Mouse (Mus musculus) kidney, adult 2 months (tissue): ENCODE results near the gene Brms1l. TPM values are rescaled to one million over a fixed set of nuclear protein-coding genes. Genes with fewer than 3 reads are reported as not detected.

Experiments
- DNase-seq: peaks from one replicate; pipeline ENCODE4 v3.0.0; 2021
- H3K27ac ChIP-seq: fragments of 200-500 bp; 2 replicates; pipeline ENCODE4 v1.5.1; 2012; ENCODE audit warnings: low read depth, low read length, control low read depth, inconsistent platforms; ENCODE audit not compliant: insufficient read depth
- H3K27me3 ChIP-seq: fragments of 200-500 bp; replicated peaks from 2 replicates; pipeline ENCODE4 v1.6.1; 2012; ENCODE audit warnings: mild to moderate bottlenecking, moderate library complexity, low read length, inconsistent platforms; ENCODE audit not compliant: control insufficient read depth, insufficient read depth
- H3K36me3 ChIP-seq: fragments of 200-500 bp; 2 replicates; pipeline ENCODE4 v1.6.1; 2012; ENCODE audit warnings: mild to moderate bottlenecking, moderate library complexity, low read length, inconsistent platforms; ENCODE audit not compliant: control insufficient read depth, insufficient read depth
- H3K4me1 ChIP-seq: fragments of 200-500 bp; 2 replicates; pipeline ENCODE4 v1.6.1; 2011; ENCODE audit warnings: low read length; ENCODE audit not compliant: control insufficient read depth, insufficient read depth
- H3K4me3 ChIP-seq: fragments of 200-500 bp; 2 replicates; pipeline ENCODE4 v1.5.1; 2011; ENCODE audit warnings: mild to moderate bottlenecking, low read depth, low read length, control low read depth; ENCODE audit not compliant: insufficient read depth
- CTCF ChIP-seq: fragments of 200-500 bp; conservative IDR thresholded peaks from 2 replicates; pipeline ENCODE4 v1.5.1; 2011; ENCODE audit warnings: low read depth, mild to moderate bottlenecking, control low read depth, low read length, moderate library complexity, mixed read lengths; ENCODE audit not compliant: insufficient read depth, insufficient read length
- POLR2A ChIP-seq: fragments of 200-500 bp; IDR thresholded peaks from one replicate; pipeline ENCODE4 v1.6.1; 2011; ENCODE audit warnings: low read depth, low read length, control low read depth
- WGBS: fragments of 180-500 bp; shearing (Covaris S2); methylation state at CpG from one replicate; pipeline ENCODE4 v1.1.7; 2018; 5-methylcytosine and 5-hydroxymethylcytosine counted together
- polyA plus RNA-seq: library from polyadenylated mRNA; depleted of rRNA; stranded (reverse); fragments of >200 nt; gene quantifications from 2 replicates; pipeline ENCODE4 v1.2.3, GENCODE M21; 2012

Brms1l gene
- polyA plus RNA-seq, 1 experiment = 15.1 TPM

DNA sequence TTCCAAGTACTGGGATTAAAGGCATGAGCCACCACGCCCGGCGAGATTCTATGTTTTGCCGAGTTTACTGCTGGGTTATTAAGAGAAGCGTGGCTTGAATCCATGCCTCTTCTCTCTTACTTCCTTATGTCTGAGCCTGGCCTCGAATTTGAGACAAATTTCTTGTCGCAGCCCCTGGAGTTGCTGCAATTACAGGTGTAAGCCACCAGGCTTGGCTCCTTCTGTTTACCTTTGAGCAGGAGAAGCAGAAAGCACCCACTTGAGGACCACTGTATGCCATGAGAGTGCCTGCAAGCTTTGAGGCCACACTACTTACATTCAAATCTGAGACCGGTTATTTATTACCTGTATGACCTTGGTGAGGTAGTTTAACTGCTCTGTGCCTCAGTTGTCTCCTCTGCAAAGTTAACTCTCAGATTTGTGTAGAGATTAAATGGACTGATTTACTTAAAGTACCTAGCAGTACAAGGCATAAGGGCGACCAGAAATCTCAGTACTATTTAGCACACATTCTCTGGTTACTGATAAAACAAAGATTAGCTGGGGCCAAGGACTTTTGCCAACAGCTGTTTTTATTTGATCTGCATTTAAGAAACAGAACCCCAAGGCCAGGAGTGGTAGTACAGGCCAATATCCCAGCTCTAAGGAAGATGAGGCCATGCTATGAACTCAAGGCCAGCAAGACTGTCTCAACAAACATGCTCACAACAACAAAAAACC is 2.1 kb upstream of the Brms1l start:
- Histone ChIP-seq H3K4me1 (no peaks in the 10 kb centered on the region; the same call in 1 of the 2 replicates), H3K36me3 (no peaks in the 10 kb centered on the region), H3K4me3 (no peak overlapping the region), H3K27ac (no peak overlapping the region), H3K27me3 (no peaks in the 10 kb centered on the region)
- TF ChIP-seq POLR2A (no peak), CTCF (no peak)
- WGBS = 59% methylated on average over 9 of the region's 9 CpGs
- DNase-seq = no peak

DNA sequence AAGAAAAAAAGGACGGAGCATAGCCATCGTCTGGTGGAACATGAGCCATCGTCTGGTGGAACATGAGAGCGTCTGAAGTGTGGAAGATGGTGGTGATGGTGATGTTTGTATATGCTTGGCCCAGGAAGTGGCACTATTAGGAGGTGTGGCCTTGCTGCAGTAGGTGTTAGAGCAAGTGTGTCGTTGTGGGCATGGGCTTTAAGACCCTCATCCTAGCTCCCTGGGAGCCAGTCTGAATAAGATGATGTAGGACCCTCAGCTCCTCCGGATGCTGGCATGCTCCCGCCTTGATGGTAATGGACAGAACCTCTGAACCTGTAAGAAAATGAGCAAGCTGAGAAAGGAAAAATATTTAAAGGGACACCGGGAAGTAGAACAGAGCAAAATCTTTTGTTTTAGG is 1.2 kb upstream of the Brms1l start:
- Histone ChIP-seq H3K4me1 (no peaks in the 10 kb centered on the region; the same call in 1 of the 2 replicates), H3K27me3 (no peaks in the 10 kb centered on the region), H3K4me3 (no peak overlapping the region), H3K36me3 (no peaks in the 10 kb centered on the region), H3K27ac (no peak overlapping the region)
- TF ChIP-seq CTCF (no peak), POLR2A (no peak)
- WGBS = 83% methylated on average over 8 of the region's 8 CpGs
- no peak for DNase-seq

DNA sequence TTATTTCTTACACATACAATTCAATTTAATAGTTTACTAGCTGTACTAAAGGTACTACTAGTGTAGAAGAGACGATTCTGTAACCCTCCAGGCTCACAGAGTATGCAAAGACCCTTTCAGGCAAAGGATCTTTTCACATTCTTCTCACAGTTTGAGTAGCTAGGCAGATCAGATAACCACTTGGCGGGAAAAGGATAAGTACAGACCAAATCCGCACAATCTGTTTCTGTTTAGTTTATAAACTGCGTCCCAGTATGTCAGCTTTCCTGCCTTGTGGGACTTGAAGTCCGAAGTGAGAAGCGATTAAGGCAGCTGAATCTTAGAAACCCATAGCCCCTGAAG is 296 bp upstream of the Brms1l start:
- H3K4me3 ChIP-seq = peak overlapping the region; percentile 27; the same call in 1 of the 2 replicates
- TF ChIP-seq POLR2A (no peak), CTCF (no peak)
- H3K4me1 ChIP-seq = no peaks in the 10 kb centered on the region; the same call in 1 of the 2 replicates
- peak overlapping the region; percentile 41; the same call in 1 of the 2 replicates for H3K27ac ChIP-seq
- no peak for DNase-seq
- no peaks in the 10 kb centered on the region for H3K27me3 ChIP-seq
- WGBS = under 1% methylated on average over 6 of the region's 6 CpGs
- no peaks in the 10 kb centered on the region for H3K36me3 ChIP-seq

DNA sequence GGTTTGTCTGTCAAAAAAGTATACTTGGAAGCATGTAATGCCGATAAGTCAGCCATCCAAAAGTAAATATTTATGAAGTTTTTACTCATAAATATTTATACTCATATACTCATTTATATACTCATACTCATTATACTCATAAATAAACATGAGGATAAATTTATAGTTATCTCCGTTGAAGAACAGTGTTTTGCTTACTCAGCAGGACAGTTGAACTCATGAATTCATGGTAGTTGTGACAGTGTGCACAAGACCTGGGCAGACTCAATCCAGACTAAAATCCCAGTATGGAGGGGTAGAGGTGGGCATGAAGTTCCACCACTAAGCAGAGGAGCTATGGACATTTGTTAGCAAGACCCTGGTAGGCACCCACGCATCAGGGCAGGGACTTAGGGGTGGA is 1.4 kb downstream of the Brms1l start:
- no peak for DNase-seq
- H3K4me3 ChIP-seq = no peak overlapping the region
- TF ChIP-seq POLR2A (no peak), CTCF (no peak)
- H3K27me3 ChIP-seq = no peaks in the 10 kb centered on the region
- H3K4me1 ChIP-seq = no peaks in the 10 kb centered on the region; the same call in 1 of the 2 replicates
- H3K36me3 ChIP-seq = no peaks in the 10 kb centered on the region
- no peak overlapping the region for H3K27ac ChIP-seq
- WGBS = 61% methylated on average over 3 of the region's 3 CpGs

DNA sequence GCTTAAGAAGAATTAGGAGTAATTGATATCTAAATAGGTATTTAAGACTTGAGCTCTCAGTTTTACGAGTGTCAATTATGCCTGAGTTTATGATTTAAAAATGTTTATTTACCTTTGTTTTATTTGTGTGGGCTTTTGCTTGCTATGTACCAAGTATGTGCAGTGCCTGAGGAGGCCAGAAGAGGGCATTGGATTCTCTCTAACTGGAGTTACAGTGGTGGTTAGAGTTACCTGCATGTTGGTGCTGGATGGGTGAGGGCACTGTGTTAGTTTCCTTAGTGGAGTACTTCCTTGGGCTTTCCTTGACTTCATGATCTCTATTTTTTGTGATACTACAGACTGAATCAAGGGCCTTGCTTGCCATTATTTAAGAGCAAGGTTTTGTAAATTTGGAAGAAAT is 10.6 kb downstream of the Brms1l start:
- no peak overlapping the region for H3K27ac ChIP-seq
- no peaks in the 10 kb centered on the region for H3K4me1 ChIP-seq
- H3K4me3 ChIP-seq = no peak overlapping the region
- H3K27me3 ChIP-seq = no peaks in the 10 kb centered on the region
- peak; percentile 50 for DNase-seq
- no peaks in the 10 kb centered on the region for H3K36me3 ChIP-seq
- 72% methylated on average over 1 of the region's 1 CpGs for WGBS
- TF ChIP-seq POLR2A (no peak), CTCF (no peak; the same call in 1 of the 2 replicates)

DNA sequence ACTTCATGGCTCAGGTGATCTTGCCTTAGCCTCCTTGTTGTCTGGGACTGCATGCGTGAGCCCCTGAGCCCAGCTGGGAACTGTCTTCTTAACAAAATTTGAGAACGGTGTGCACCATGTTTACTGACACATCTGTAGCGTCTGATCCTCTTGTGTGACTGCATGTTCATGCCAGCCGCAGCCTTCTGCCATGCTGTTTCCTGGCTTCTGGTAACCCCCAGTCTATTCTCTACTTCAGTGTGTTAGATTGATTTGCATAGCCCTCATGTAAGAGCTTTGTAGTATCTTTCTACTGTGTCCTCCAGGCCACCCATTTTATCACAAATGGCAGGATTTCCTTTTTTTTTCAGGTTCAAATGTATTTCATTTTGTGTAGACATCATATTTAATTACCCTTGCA is 11.7 kb downstream of the Brms1l start:
- H3K4me1 ChIP-seq = no peaks in the 10 kb centered on the region
- H3K27ac ChIP-seq = no peak overlapping the region
- 96% methylated on average over 4 of the region's 4 CpGs for WGBS
- no peak overlapping the region for H3K4me3 ChIP-seq
- no peak for DNase-seq
- H3K27me3 ChIP-seq = no peaks in the 10 kb centered on the region
- TF ChIP-seq CTCF (no peak), POLR2A (no peak)
- no peaks in the 10 kb centered on the region for H3K36me3 ChIP-seq

DNA sequence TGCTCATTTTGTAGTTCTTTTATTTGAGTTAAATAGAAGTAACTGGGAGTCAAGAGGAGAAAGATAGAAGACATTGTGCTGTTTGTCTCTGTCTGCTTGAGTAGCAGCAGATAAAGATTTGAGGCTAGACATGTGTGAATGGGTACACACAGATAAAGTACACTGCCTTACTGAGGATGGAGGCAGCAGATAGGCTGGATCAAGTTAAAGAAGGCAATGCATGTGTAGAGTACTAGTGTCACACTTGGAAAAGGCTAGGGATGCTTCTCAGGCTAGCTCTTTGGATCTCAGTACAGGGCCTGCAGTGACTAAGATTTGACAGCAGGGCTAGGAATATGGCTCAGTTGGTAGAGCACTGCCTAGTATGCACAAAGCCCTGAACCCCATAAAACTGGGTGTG is 14.5 kb downstream of the Brms1l start:
- no peaks in the 10 kb centered on the region; the same call in 1 of the 2 replicates for H3K36me3 ChIP-seq
- no peaks in the 10 kb centered on the region for H3K4me1 ChIP-seq
- TF ChIP-seq CTCF = no peak
- TF ChIP-seq POLR2A = no peak
- H3K4me3 ChIP-seq = no peak overlapping the region
- no peak overlapping the region for H3K27ac ChIP-seq
- DNase-seq = no peak
- H3K27me3 ChIP-seq = no peaks in the 10 kb centered on the region
